Comparison of ENCODE assay signal across 12 mouse cellular contexts in the genomic region with DNA sequence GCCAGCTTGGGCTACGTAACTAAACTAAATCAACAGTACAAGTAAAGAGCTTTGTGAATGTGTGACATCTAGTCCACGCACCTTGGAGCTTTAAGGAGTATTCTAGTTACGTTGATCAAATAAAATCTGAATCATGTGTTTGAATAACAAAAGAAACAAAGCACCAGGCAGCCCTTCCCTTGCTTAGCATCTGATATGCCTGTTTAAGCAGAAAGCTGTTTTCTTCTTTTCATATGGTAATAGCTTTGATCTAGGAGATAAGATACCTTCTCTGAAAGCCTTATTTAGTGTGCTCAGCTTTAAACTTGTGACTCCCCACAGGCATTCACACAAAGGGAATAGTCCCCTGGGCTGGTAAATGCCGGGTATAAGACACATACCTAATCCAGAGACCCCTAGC. TPM values are rescaled to one million over a fixed set of nuclear protein-coding genes. Genes with fewer than 3 reads are reported as not detected.
"Had no signal": no experiment of that assay in that cellular context is flagged by ENCODE, and none has a peak within 500 bp of the region (broad histone marks: within the 10 kb centered on the region; RNA-seq: fewer than 3 reads in every experiment).

No protein-coding gene starts in this region.

- H3K27me3 ChIP-seq: limb, embryonic 12.5 days; limb, embryonic 15.5 days; midbrain, embryonic 12.5 days; midbrain, embryonic 15.5 days had no signal

- H3K4me3 ChIP-seq: layer of hippocampus, adult 2 months; limb, embryonic 12.5 days; limb, embryonic 15.5 days; midbrain, embryonic 12.5 days; midbrain, embryonic 15.5 days; neural tube, embryonic 13.5 days had no signal

- H3K27ac ChIP-seq: layer of hippocampus, adult 2 months; limb, embryonic 12.5 days; limb, embryonic 15.5 days; liver, embryonic 14.5 days; macrophage; midbrain, embryonic 12.5 days; midbrain, embryonic 15.5 days; neural tube, embryonic 13.5 days had no signal

- H3K9ac ChIP-seq: limb, embryonic 12.5 days; limb, embryonic 15.5 days; liver, embryonic 14.5 days; liver, postnatal 0 days; lung, embryonic 14.5 days; midbrain, embryonic 12.5 days; midbrain, embryonic 15.5 days; neural tube, embryonic 13.5 days had no signal

- H3K36me3 ChIP-seq: limb, embryonic 12.5 days; limb, embryonic 15.5 days; midbrain, embryonic 12.5 days; midbrain, embryonic 15.5 days; neural tube, embryonic 13.5 days had no signal

- H3K9me3 ChIP-seq: limb, embryonic 12.5 days; limb, embryonic 15.5 days; midbrain, embryonic 12.5 days; midbrain, embryonic 15.5 days; neural tube, embryonic 13.5 days had no signal

- H3K4me2 ChIP-seq: limb, embryonic 12.5 days; limb, embryonic 15.5 days; liver, embryonic 11.5 days; lung, embryonic 14.5 days; midbrain, embryonic 12.5 days; midbrain, embryonic 15.5 days; neural tube, embryonic 13.5 days had no signal

RNA-seq across cellular contexts. Expression of a gene that starts 4.7 kb away (rescaled TPM):
- total RNA-seq: neutrophil, adult 5-6 weeks had no signal
